Mouse (Mus musculus) small intestine, adult 2 months (tissue): ENCODE data around the gene Foxa3. TPM values are rescaled to one million over a fixed set of nuclear protein-coding genes. Genes with fewer than 3 reads are reported as not detected.

Experiments
- H3K27ac ChIP-seq: fragments of 200-500 bp; 2 replicates; pipeline ENCODE4 v1.5.1; 2012; ENCODE audit warnings: low read depth, low read length, control low read depth, inconsistent platforms; ENCODE audit not compliant: insufficient read depth
- H3K27me3 ChIP-seq: fragments of 200-500 bp; 2 replicates; pipeline ENCODE4 v1.6.1; 2012; ENCODE audit warnings: mild to moderate bottlenecking, moderate library complexity, low read length, inconsistent platforms; ENCODE audit not compliant: control insufficient read depth, insufficient read depth
- H3K36me3 ChIP-seq: fragments of 200-500 bp; 2 replicates; pipeline ENCODE4 v1.6.1; 2012; ENCODE audit warnings: mild to moderate bottlenecking, low read length, control low read depth, inconsistent platforms; ENCODE audit not compliant: control insufficient read depth, insufficient read depth
- H3K4me1 ChIP-seq: fragments of 200-500 bp; 2 replicates; pipeline ENCODE4 v1.6.1; 2012; ENCODE audit warnings: low read length, inconsistent platforms, mixed read lengths; ENCODE audit not compliant: control insufficient read depth, insufficient read depth, insufficient read length
- H3K4me3 ChIP-seq: fragments of 200-500 bp; 2 replicates; pipeline ENCODE4 v1.5.1; 2012; ENCODE audit warnings: low read depth, mild to moderate bottlenecking, control low read depth, inconsistent platforms, low read length, moderate library complexity
- CTCF ChIP-seq: fragments of 200-500 bp; IDR thresholded peaks from 2 replicates; pipeline ENCODE4 v1.5.1; 2012; ENCODE audit warnings: low read depth, mild to moderate bottlenecking, control low read depth, inconsistent platforms, low read length, moderate library complexity, mixed read lengths; ENCODE audit not compliant: insufficient replicate concordance, insufficient read length; ENCODE audit errors: extremely low read depth
- POLR2A ChIP-seq: fragments of 200-500 bp; IDR thresholded peaks from 2 replicates; pipeline ENCODE4 v1.6.1; 2012; ENCODE audit warnings: low read depth, mild to moderate bottlenecking, control low read depth, inconsistent platforms, low read length, moderate library complexity
- WGBS: fragments of 180-500 bp; shearing (Covaris S2); methylation state at CpG from one replicate; pipeline ENCODE4 v1.1.7; 2018; 5-methylcytosine and 5-hydroxymethylcytosine counted together
- polyA plus RNA-seq: library from polyadenylated mRNA; depleted of rRNA; stranded (reverse); fragments of >200 nt; gene quantifications from 2 replicates; pipeline ENCODE4 v1.2.3, GENCODE M21; 2012

Gene Foxa3
- polyA plus RNA-seq, 1 experiment = 19.9 TPM

- no peak overlapping the region for H3K4me3 ChIP-seq
Observed at GRCm38 (mm10) chr7:19028067-19028466, 4.7 kb upstream of the Foxa3 start.

DNA sequence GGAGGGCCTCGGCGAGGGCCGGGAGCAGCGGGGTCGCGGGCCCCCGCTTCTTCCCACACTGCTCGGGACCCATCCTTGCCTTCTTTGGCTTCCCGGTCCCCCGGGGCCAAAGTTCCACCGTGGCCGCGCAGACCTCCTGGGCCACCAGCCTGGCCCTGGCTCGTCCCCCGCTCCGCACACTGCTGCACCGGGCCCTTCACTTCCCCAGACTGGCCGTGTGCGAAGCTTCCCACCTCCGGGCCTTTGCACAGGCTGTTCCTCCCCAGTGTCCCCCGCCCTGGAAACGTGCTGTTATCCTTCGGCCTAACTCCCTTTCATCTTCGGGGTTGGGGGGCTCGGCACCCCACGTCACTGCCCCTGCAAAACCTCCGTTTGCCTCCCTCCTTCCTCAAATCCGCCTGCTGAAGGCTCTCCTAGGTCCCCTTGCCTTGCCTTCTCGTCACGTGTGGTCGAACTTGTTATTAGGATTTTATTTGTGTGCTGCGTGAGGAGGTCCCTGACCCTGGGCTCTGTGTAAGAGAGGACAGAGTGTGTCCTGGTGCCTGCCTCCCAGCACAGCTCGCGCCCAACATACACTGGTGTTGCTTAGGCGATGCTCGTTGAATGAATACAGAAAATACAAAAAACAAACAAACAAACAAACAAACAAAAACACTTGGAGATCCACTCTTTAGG is 1.4 kb upstream of the Foxa3 start:
- H3K27me3 ChIP-seq = peaks cover 5% of the 10 kb centered on the region
- peaks cover 9% of the 10 kb centered on the region for H3K4me1 ChIP-seq
- H3K27ac ChIP-seq = no peak overlapping the region
- WGBS = 1% methylated on average over 34 of the region's 36 CpGs
- H3K36me3 ChIP-seq = peaks cover 9% of the 10 kb centered on the region
- TF ChIP-seq POLR2A (no peak), CTCF (no peak)
- peak overlapping the region; percentile 88 for H3K4me3 ChIP-seq

More at GRCm38 (mm10) chr7:19028067-19028466, 4.7 kb upstream of the Foxa3 start:
- TF ChIP-seq CTCF = no peak
- no peak for TF ChIP-seq POLR2A
- peaks cover 7% of the 10 kb centered on the region for H3K4me1 ChIP-seq
- peaks cover 5% of the 10 kb centered on the region for H3K27me3 ChIP-seq
- H3K36me3 ChIP-seq = peaks cover 31% of the 10 kb centered on the region
- no peak overlapping the region for H3K27ac ChIP-seq

DNA sequence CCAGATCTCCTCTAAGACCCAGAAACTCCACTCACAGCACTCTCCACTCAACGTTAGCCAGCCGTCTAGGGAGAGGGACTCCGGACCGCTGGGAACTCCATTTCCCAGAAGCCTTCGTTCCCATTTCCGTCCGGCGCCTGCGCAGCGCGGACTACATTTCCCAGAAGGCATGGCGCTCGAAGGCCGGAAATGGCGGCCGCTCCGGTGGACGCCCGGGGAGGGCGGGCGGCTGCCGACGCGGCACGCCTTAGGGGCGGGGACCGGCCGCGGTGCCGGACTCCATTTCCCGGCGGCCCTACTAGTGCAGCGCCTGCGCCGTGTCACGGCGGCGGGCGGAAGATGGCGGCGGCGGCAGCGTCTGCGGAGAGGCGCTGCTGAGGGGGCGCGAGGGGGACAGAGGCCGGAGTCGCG is 763 bp upstream of the Foxa3 start, which contains the start of gene Sympk:
TSS of gene Sympk (plus strand) at position 282 of the 411 bp plus-strand sequence.
- peak within 1 kb of the TSS; percentile 88 for H3K4me3 ChIP-seq
- peaks cover 5% of the 10 kb centered on the region for H3K27me3 ChIP-seq
- peaks cover 4% of the 10 kb centered on the region for H3K36me3 ChIP-seq
- TF ChIP-seq CTCF (no peak), POLR2A (peak; percentile 45)
- peak within 1 kb of the TSS; percentile 15 for H3K27ac ChIP-seq
- peaks cover 9% of the 10 kb centered on the region for H3K4me1 ChIP-seq
- WGBS = under 1% methylated on average over 49 of the region's 50 CpGs

DNA sequence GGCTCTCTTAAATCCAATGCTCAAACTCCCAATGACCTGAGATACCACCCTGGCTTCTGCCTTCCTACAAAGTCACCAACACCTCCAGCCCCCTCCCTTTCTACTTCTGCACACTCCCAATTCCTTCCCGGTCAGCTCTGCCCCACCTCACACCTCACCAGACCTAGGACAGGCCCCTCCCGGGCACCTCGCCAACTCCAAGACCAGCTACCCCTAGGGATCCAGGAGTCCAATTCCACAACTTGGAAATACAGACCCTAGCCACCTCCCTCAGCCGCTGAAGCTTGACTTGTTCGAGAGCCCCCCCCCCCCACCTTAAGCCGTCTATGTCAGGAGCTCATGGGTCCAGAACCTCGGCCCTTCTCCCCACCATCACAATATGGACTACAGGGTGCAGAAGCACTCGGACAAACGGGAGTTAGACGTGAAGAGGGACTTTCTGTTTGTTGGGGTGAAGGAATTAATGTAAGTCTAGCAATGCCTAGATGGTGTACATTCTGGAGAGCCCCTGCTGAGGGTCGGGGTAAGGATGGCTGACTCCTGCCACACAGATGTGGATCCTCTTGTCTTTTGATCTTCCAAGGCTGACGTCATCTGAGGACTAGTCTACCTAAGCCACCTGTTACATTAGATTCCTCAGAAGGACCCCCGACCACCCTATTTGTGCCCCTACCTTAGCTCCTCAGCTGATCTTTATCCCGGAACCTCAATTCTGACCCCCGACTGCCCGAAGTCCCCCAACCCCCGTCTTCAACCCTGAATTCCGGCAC is 964 bp downstream of the Foxa3 start:
- H3K4me3 ChIP-seq = peak overlapping the region; percentile 63
- H3K27me3 ChIP-seq = peaks cover 5% of the 10 kb centered on the region
- TF ChIP-seq POLR2A (no peak), CTCF (no peak)
- H3K27ac ChIP-seq = 0 out of 2 replicates have a peak overlapping the region, but pooled peaks have one; percentile 15
- no peaks in the 10 kb centered on the region for H3K36me3 ChIP-seq
- peaks cover 9% of the 10 kb centered on the region for H3K4me1 ChIP-seq
- 20% methylated on average over 18 of the region's 18 CpGs for WGBS

DNA sequence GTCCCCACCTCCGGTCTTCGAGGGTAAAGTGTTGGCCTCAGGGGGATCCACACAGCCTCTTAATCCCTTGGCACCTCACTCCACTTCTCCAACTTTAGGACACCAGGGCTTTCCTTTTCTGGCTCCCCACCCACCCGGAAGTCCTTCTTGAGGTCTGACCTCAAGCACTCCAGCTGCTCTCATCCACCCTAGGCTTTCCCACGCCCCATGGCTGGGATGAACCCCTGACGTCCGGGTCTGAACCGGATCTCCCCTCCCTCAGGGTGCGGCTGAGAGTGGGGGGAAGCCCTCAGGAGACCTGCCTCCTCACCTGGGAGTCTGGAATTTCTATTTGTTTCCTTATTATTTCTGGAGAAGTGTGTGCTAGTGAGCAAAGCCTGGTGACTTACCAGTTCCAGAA is 2.3 kb downstream of the Foxa3 start:
- TF ChIP-seq CTCF (no peak), POLR2A (no peak)
- 7% methylated on average over 8 of the region's 8 CpGs for WGBS
- Histone ChIP-seq H3K36me3 (no peaks in the 10 kb centered on the region), H3K27ac (peak overlapping the region; percentile 7; the same call in 1 of the 2 replicates), H3K4me3 (peak overlapping the region; percentile 24), H3K27me3 (peaks cover 5% of the 10 kb centered on the region), H3K4me1 (peaks cover 6% of the 10 kb centered on the region)

- Histone ChIP-seq H3K4me3 (no peak overlapping the region), H3K27me3 (no peaks in the 10 kb centered on the region), H3K36me3 (no peaks in the 10 kb centered on the region), H3K27ac (no peak overlapping the region), H3K4me1 (peaks cover 3% of the 10 kb centered on the region)
- 85% methylated on average over 7 of the region's 7 CpGs for WGBS
- TF ChIP-seq POLR2A = no peak
- no peak for TF ChIP-seq CTCF
Observed at GRCm38 (mm10) chr7:19017909-19018308, 5.4 kb downstream of the Foxa3 start.

GRCm38 (mm10) chr7:19016042-19016441 is 7.3 kb downstream of the Foxa3 start:
- H3K4me3 ChIP-seq = no peak overlapping the region

More at GRCm38 (mm10) chr7:19016042-19016441, 7.3 kb downstream of the Foxa3 start:
- Histone ChIP-seq H3K27me3 (no peaks in the 10 kb centered on the region; the same call in 1 of the 2 replicates), H3K4me1 (peaks cover 11% of the 10 kb centered on the region), H3K27ac (no peak overlapping the region), H3K36me3 (no peaks in the 10 kb centered on the region)
- WGBS = 72% methylated on average over 4 of the region's 4 CpGs
- TF ChIP-seq CTCF (no peak), POLR2A (no peak)
